Mouse (Mus musculus): Measurements from ENCODE around the gene Mlycd.

DNA sequence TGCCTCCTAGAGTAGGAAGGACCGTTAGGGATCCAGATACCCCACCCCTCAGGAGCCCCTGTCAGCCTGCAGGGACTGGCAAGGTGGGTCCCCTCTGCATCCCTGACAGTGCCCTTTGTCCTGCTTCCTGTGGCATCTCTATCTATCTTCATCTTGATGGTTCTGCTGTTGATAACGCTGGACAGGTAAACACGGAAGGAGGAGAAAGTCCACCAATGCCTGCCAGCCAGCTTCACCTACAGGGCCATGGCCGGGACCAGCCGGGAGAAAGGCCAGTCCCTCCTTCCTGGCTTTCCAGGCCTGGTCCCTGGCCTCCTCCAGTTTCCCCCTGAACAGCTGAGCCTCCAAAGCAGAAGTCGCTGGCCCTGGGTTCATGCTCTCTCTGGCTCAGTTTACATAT, 39.9 kb downstream of the Mlycd start:
- no peak for TF ChIP-seq CTCF (conservative IDR thresholded peaks at IDR 0.05 in 1 of 2, IDR thresholded peaks at IDR 0.05 in 1 of 2; ENCODE audit: low read depth in 2 of 2, low read length in 2 of 2)
- TF ChIP-seq EP300 (IDR thresholded peaks at IDR 0.05; ENCODE audit: low read length): no peak
- no peak for TF ChIP-seq JUND (conservative IDR thresholded peaks at IDR 0.05; ENCODE audit: low read depth, low read length)
